Mouse (Mus musculus) heart, embryonic 16.5 days (tissue): ENCODE results near the gene Mlh3. TPM values are rescaled to one million over a fixed set of nuclear protein-coding genes. Genes with fewer than 3 reads are reported as not detected.

ENCODE experiments used
- ATAC-seq: fragments of 200-750 bp; cut with Nextera tagmentation; replicated peaks from 2 replicates; pipeline ENCODE4 v1.8.0; 2017; ENCODE audit warnings: moderate number of reproducible peaks; ENCODE audit not compliant: insufficient read depth, low FRiP score; ENCODE audit errors: extremely low read depth
- H3K27ac ChIP-seq: fragments of 300-500 bp; sonication (generic); 2 replicates; pipeline ENCODE4 v1.5.1; 2014; ENCODE audit warnings: mild to moderate bottlenecking, low read length, control low read depth, moderate library complexity
- H3K27me3 ChIP-seq: fragments of 300-500 bp; sonication (generic); 2 replicates; pipeline ENCODE4 v1.6.1; 2014; ENCODE audit warnings: low read length, mixed read lengths; ENCODE audit not compliant: control insufficient read depth, insufficient read depth
- H3K36me3 ChIP-seq: fragments of 300-500 bp; sonication (generic); 2 replicates; pipeline ENCODE4 v1.6.1; 2014; ENCODE audit not compliant: control insufficient read depth, insufficient read depth
- H3K4me1 ChIP-seq: fragments of 300-500 bp; sonication (generic); 2 replicates; pipeline ENCODE4 v1.6.1; 2014; ENCODE audit warnings: low read length, mixed read lengths; ENCODE audit not compliant: control insufficient read depth, insufficient read depth
- H3K4me2 ChIP-seq: fragments of 300-500 bp; sonication (generic); 2 replicates; pipeline ENCODE4 v1.6.1; 2014; ENCODE audit warnings: low read depth, mild to moderate bottlenecking, control low read depth, low read length
- H3K4me3 ChIP-seq: fragments of 300-500 bp; sonication (generic); 2 replicates; pipeline ENCODE4 v1.5.1; 2014; ENCODE audit warnings: mild to moderate bottlenecking, control low read depth, low read length
- H3K9ac ChIP-seq: fragments of 300-500 bp; sonication (generic); 2 replicates; pipeline ENCODE4 v1.6.1; 2014; ENCODE audit warnings: low read length, control low read depth
- H3K9me3 ChIP-seq: fragments of 300-500 bp; sonication (generic); replicated peaks from 2 replicates; pipeline ENCODE4 v1.6.1; 2016; ENCODE audit warnings: low read length; ENCODE audit not compliant: control insufficient read depth
- WGBS: fragments of 180-500 bp; shearing (Covaris S2); extraction: QIAGEN DNeasy Blood & Tissue Kit; methylation state at CpG from one replicate; pipeline ENCODE4 v1.1.7; 2014; 5-methylcytosine and 5-hydroxymethylcytosine counted together
- polyA plus RNA-seq: library from polyadenylated mRNA; unstranded; fragments of >200 nt; fragmentation: Nextera tagmentation; extraction: Ambion mirVana; gene quantifications from 2 replicates; pipeline ENCODE4 v1.2.1, GENCODE M21; 2015

The Mlh3 gene
- polyA plus RNA-seq, 1 experiment from 2014 or later: 6.4 TPM

- peak; percentile 2; the same call in 1 of the 2 replicates for ATAC-seq
Observed at GRCm38 (mm10) chr12:85219905-85220290, 50.5 kb downstream of the Mlh3 start.

GRCm38 (mm10) chr12:85219236-85219904 is 51.0 kb downstream of the Mlh3 start, which contains the start of gene Eif2b2:
Gene Eif2b2, plus strand, starts transcription at chr12:85219481.
- no peaks in the 10 kb centered on the region for H3K27me3 ChIP-seq
- peak within 1 kb of the TSS; percentile 84 for H3K9ac ChIP-seq
- H3K4me2 ChIP-seq: peak within 1 kb of the TSS; percentile 90
- ATAC-seq: peak; percentile 100
- H3K4me1 ChIP-seq: peaks cover 16% of the 10 kb centered on the region
- H3K4me3 ChIP-seq: peak within 1 kb of the TSS; percentile 94
- H3K9me3 ChIP-seq: no peaks in the 10 kb centered on the region
- peaks cover 22% of the 10 kb centered on the region for H3K36me3 ChIP-seq
- peak within 1 kb of the TSS; percentile 78 for H3K27ac ChIP-seq
- WGBS: under 1% methylated on average over 54 of the region's 54 CpGs

More at GRCm38 (mm10) chr12:85219905-85220290, 50.5 kb downstream of the Mlh3 start:
- Histone ChIP-seq H3K9me3 (no peaks in the 10 kb centered on the region), H3K27me3 (no peaks in the 10 kb centered on the region), H3K27ac (peak overlapping the region; percentile 78), H3K4me3 (peak overlapping the region; percentile 94), H3K36me3 (peaks cover 27% of the 10 kb centered on the region), H3K4me2 (peak overlapping the region; percentile 90), H3K9ac (peak overlapping the region; percentile 84), H3K4me1 (peaks cover 16% of the 10 kb centered on the region)
- 2% methylated on average over 12 of the region's 12 CpGs for WGBS

- no peak for ATAC-seq
- Histone ChIP-seq H3K27ac (no peak overlapping the region), H3K4me3 (no peak overlapping the region), H3K9ac (no peak overlapping the region), H3K4me2 (no peak overlapping the region), H3K36me3 (peaks cover 12% of the 10 kb centered on the region), H3K4me1 (peaks cover 16% of the 10 kb centered on the region), H3K9me3 (no peaks in the 10 kb centered on the region), H3K27me3 (no peaks in the 10 kb centered on the region)
- 76% methylated on average over 2 of the region's 2 CpGs for WGBS
Observed at GRCm38 (mm10) chr12:85217733-85218310, 52.6 kb downstream of the Mlh3 start.

- Histone ChIP-seq H3K27ac (no peak overlapping the region), H3K9me3 (no peaks in the 10 kb centered on the region), H3K4me3 (no peak overlapping the region)
Observed at GRCm38 (mm10) chr12:85215031-85215430, 55.4 kb downstream of the Mlh3 start.

GRCm38 (mm10) chr12:85208687-85209199 is 61.7 kb downstream of the Mlh3 start:
- H3K9me3 ChIP-seq: no peaks in the 10 kb centered on the region
- peak; percentile 46; the same call in 1 of the 2 replicates for ATAC-seq
- 20% methylated on average over 7 of the region's 7 CpGs for WGBS
- H3K27ac ChIP-seq: no peak overlapping the region
- no peak overlapping the region for H3K4me3 ChIP-seq
- peaks cover 17% of the 10 kb centered on the region for H3K4me1 ChIP-seq
- no peak overlapping the region for H3K9ac ChIP-seq
- H3K27me3 ChIP-seq: no peaks in the 10 kb centered on the region
- H3K36me3 ChIP-seq: no peaks in the 10 kb centered on the region
- H3K4me2 ChIP-seq: no peak overlapping the region

More at GRCm38 (mm10) chr12:85215031-85215430, 55.4 kb downstream of the Mlh3 start:
- H3K9ac ChIP-seq: no peak overlapping the region
- 78% methylated on average over 5 of the region's 5 CpGs for WGBS
- H3K27me3 ChIP-seq: no peaks in the 10 kb centered on the region
- peaks cover 14% of the 10 kb centered on the region for H3K4me1 ChIP-seq
- H3K36me3 ChIP-seq: no peaks in the 10 kb centered on the region
- ATAC-seq: no peak
- no peak overlapping the region for H3K4me2 ChIP-seq

GRCm38 (mm10) chr12:85205425-85205824 is 65.0 kb downstream of the Mlh3 start:
- no peak for ATAC-seq
- WGBS: 83% methylated on average over 10 of the region's 10 CpGs
- no peak overlapping the region for H3K4me2 ChIP-seq
- peaks cover 10% of the 10 kb centered on the region for H3K4me1 ChIP-seq
- H3K27me3 ChIP-seq: no peaks in the 10 kb centered on the region
- H3K9me3 ChIP-seq: no peaks in the 10 kb centered on the region
- H3K27ac ChIP-seq: no peak overlapping the region
- H3K9ac ChIP-seq: no peak overlapping the region
- H3K36me3 ChIP-seq: no peaks in the 10 kb centered on the region
- H3K4me3 ChIP-seq: no peak overlapping the region

- Histone ChIP-seq H3K9me3 (no peaks in the 10 kb centered on the region), H3K36me3 (no peaks in the 10 kb centered on the region), H3K9ac (no peak overlapping the region), H3K4me2 (no peak overlapping the region), H3K4me1 (peaks cover 8% of the 10 kb centered on the region), H3K27me3 (no peaks in the 10 kb centered on the region), H3K27ac (no peak overlapping the region), H3K4me3 (no peak overlapping the region)
- 49% methylated on average over 8 of the region's 8 CpGs for WGBS
- no peak for ATAC-seq
Observed at GRCm38 (mm10) chr12:85204105-85204504, 66.3 kb downstream of the Mlh3 start.

GRCm38 (mm10) chr12:85203699-85204098 is 66.7 kb downstream of the Mlh3 start:
- Histone ChIP-seq H3K9me3 (no peaks in the 10 kb centered on the region), H3K9ac (no peak overlapping the region), H3K4me3 (no peak overlapping the region), H3K36me3 (no peaks in the 10 kb centered on the region), H3K27me3 (no peaks in the 10 kb centered on the region), H3K27ac (no peak overlapping the region), H3K4me1 (peaks cover 6% of the 10 kb centered on the region), H3K4me2 (no peak overlapping the region)
- WGBS: 42% methylated on average over 5 of the region's 5 CpGs
- ATAC-seq: no peak

- H3K9ac ChIP-seq: no peak overlapping the region
- no peak overlapping the region for H3K4me3 ChIP-seq
- no peaks in the 10 kb centered on the region for H3K36me3 ChIP-seq
- peaks cover 3% of the 10 kb centered on the region for H3K4me1 ChIP-seq
- no peak overlapping the region for H3K4me2 ChIP-seq
- H3K9me3 ChIP-seq: no peaks in the 10 kb centered on the region
- 70% methylated on average over 7 of the region's 7 CpGs for WGBS
- no peak overlapping the region; the same call in 1 of the 2 replicates for H3K27ac ChIP-seq
- H3K27me3 ChIP-seq: no peaks in the 10 kb centered on the region
- no peak for ATAC-seq
Observed at GRCm38 (mm10) chr12:85202191-85202590, 68.2 kb downstream of the Mlh3 start.
